Mouse (Mus musculus): ENCODE measurements at regions not wholly inside any gene's neighbourhood (a gene's known extent, or its start where the extent isn't known, plus 50 kb on each side); places are given as distances from the start of the nearest gene placed in this dataset.

- H3K4me2 ChIP-seq (ENCODE audit: low read depth): no peak overlapping the region
- no peak overlapping the region for H3K4me3 ChIP-seq
- TF ChIP-seq TCF3 (IDR thresholded peaks at IDR 0.05; ENCODE audit: insufficient read length, low read depth): no peak
- TF ChIP-seq MYOG (IDR thresholded peaks at IDR 0.05; ENCODE audit: control insufficient read depth in 1 of 3, insufficient read depth in 1 of 3, insufficient read length in 2 of 3, low read depth in 2 of 3): peak in 1 of 3 experiments; percentile 41
- H3ac ChIP-seq (ENCODE audit: control insufficient read depth, insufficient read length): no peak overlapping the region
- no peaks in the 10 kb centered on the region for H3K79me2 ChIP-seq (ENCODE audit: control insufficient read depth, insufficient read depth)
- H3K27me3 ChIP-seq (ENCODE audit: control insufficient read depth, insufficient read depth, insufficient read length): no peaks in the 10 kb centered on the region
- no peaks in the 10 kb centered on the region for H3K36me3 ChIP-seq (ENCODE audit: control insufficient read depth, insufficient read depth)
Measured at GRCm38 (mm10) chr2:59424205-59424604, 60.2 kb upstream of the Dapl1 start.

GRCm38 (mm10) chr2:59424729-59425128 lies 59.7 kb upstream of the Dapl1 start:
- TF ChIP-seq POLR2A (IDR thresholded peaks at IDR 0.05; ENCODE audit: insufficient read length, low read depth): no peak
- no peak for TF ChIP-seq SRF (IDR thresholded peaks at IDR 0.05; ENCODE audit: control insufficient read depth, insufficient read length, low read depth)
- no peak for TF ChIP-seq MYOD1 (IDR thresholded peaks at IDR 0.05; ENCODE audit: control insufficient read depth in 1 of 3, insufficient read length in 2 of 3, low read depth in 2 of 3)
- no peak for TF ChIP-seq E2F4 (IDR thresholded peaks at IDR 0.05; ENCODE audit: insufficient read depth)
- no peak for TF ChIP-seq TCF12 (IDR thresholded peaks at IDR 0.05; ENCODE audit: insufficient read depth, poor library complexity, severe bottlenecking)
- TF ChIP-seq CEBPB (IDR thresholded peaks at IDR 0.05; ENCODE audit: insufficient read depth, poor library complexity, severe bottlenecking): no peak
- Histone ChIP-seq H3K79me2 (ENCODE audit: control insufficient read depth, insufficient read depth) (no peaks in the 10 kb centered on the region), H3ac (ENCODE audit: control insufficient read depth, insufficient read length) (no peak overlapping the region), H3K4me3 (no peak overlapping the region), H3K36me3 (ENCODE audit: control insufficient read depth, insufficient read depth) (no peaks in the 10 kb centered on the region), H3K27me3 (ENCODE audit: control insufficient read depth, insufficient read depth, insufficient read length) (no peaks in the 10 kb centered on the region), H3K4me2 (ENCODE audit: low read depth) (no peak overlapping the region)

- no peak for TF ChIP-seq CEBPB (IDR thresholded peaks at IDR 0.05; ENCODE audit: insufficient read depth, poor library complexity, severe bottlenecking)
- TF ChIP-seq POLR2AphosphoS2 (IDR thresholded peaks at IDR 0.05; ENCODE audit: insufficient read length, low read depth): no peak
- TF ChIP-seq MAX (IDR thresholded peaks at IDR 0.05; ENCODE audit: low read depth): no peak
- TF ChIP-seq SRF (IDR thresholded peaks at IDR 0.05; ENCODE audit: control insufficient read depth, insufficient read length, low read depth): no peak
- peak overlapping the region; percentile 5 for H3K4me2 ChIP-seq (ENCODE audit: low read depth)
- H3K79me2 ChIP-seq (ENCODE audit: control insufficient read depth, insufficient read depth): no peaks in the 10 kb centered on the region
- H3K27me3 ChIP-seq (ENCODE audit: control insufficient read depth, insufficient read depth, insufficient read length): no peaks in the 10 kb centered on the region
- H3K4me3 ChIP-seq: no peak overlapping the region
- H3ac ChIP-seq (ENCODE audit: control insufficient read depth, insufficient read length): no peak overlapping the region
- no peaks in the 10 kb centered on the region for H3K36me3 ChIP-seq (ENCODE audit: control insufficient read depth, insufficient read depth)
Measured at GRCm38 (mm10) chr2:59425876-59426275, 58.6 kb upstream of the Dapl1 start.

- Histone ChIP-seq H3K4me2 (ENCODE audit: low read depth) (no peak overlapping the region), H3ac (ENCODE audit: control insufficient read depth, insufficient read length) (no peak overlapping the region), H3K79me2 (ENCODE audit: control insufficient read depth, insufficient read depth) (no peaks in the 10 kb centered on the region), H3K4me3 (no peak overlapping the region), H3K36me3 (ENCODE audit: control insufficient read depth, insufficient read depth) (no peaks in the 10 kb centered on the region), H3K27me3 (ENCODE audit: control insufficient read depth, insufficient read depth, insufficient read length) (no peaks in the 10 kb centered on the region)
- TF ChIP-seq SRF (IDR thresholded peaks at IDR 0.05; ENCODE audit: control insufficient read depth, insufficient read length, low read depth): no peak
- no peak for TF ChIP-seq USF1 (IDR thresholded peaks at IDR 0.05; ENCODE audit: low read depth)
- TF ChIP-seq TCF3 (IDR thresholded peaks at IDR 0.05; ENCODE audit: insufficient read length, low read depth): no peak
- TF ChIP-seq POLR2A (IDR thresholded peaks at IDR 0.05; ENCODE audit: insufficient read length, low read depth): no peak
- TF ChIP-seq MYOG (IDR thresholded peaks at IDR 0.05; ENCODE audit: control insufficient read depth in 1 of 3, insufficient read depth in 1 of 3, insufficient read length in 2 of 3, low read depth in 2 of 3): no peak
- no peak for TF ChIP-seq E2F4 (IDR thresholded peaks at IDR 0.05; ENCODE audit: insufficient read depth)
- no peak for TF ChIP-seq CEBPB (IDR thresholded peaks at IDR 0.05; ENCODE audit: insufficient read depth, poor library complexity, severe bottlenecking)
Measured at GRCm38 (mm10) chr2:59431466-59431865, 53.0 kb upstream of the Dapl1 start.

GRCm38 (mm10) chr2:59431867-59432266 lies 52.6 kb upstream of the Dapl1 start:
- Histone ChIP-seq H3K4me3 (no peak overlapping the region), H3K4me2 (ENCODE audit: low read depth) (no peak overlapping the region)
- TF ChIP-seq REST (IDR thresholded peaks at IDR 0.05; ENCODE audit: insufficient read depth, insufficient read length) (no peak), CEBPB (IDR thresholded peaks at IDR 0.05; ENCODE audit: insufficient read depth, poor library complexity, severe bottlenecking) (no peak), MAX (IDR thresholded peaks at IDR 0.05; ENCODE audit: low read depth) (no peak), TCF12 (IDR thresholded peaks at IDR 0.05; ENCODE audit: insufficient read depth, poor library complexity, severe bottlenecking) (no peak), MYOG (IDR thresholded peaks at IDR 0.05; ENCODE audit: control insufficient read depth in 1 of 3, insufficient read depth in 1 of 3, insufficient read length in 2 of 3, low read depth in 2 of 3) (no peak), POLR2A (IDR thresholded peaks at IDR 0.05; ENCODE audit: insufficient read length, low read depth) (no peak), MYOD1 (IDR thresholded peaks at IDR 0.05; ENCODE audit: control insufficient read depth in 1 of 3, insufficient read length in 2 of 3, low read depth in 2 of 3) (no peak), TCF3 (IDR thresholded peaks at IDR 0.05; ENCODE audit: insufficient read length, low read depth) (no peak), E2F4 (IDR thresholded peaks at IDR 0.05; ENCODE audit: insufficient read depth) (no peak), POLR2AphosphoS2 (IDR thresholded peaks at IDR 0.05; ENCODE audit: insufficient read length, low read depth) (no peak), SRF (IDR thresholded peaks at IDR 0.05; ENCODE audit: control insufficient read depth, insufficient read length, low read depth) (no peak), USF1 (IDR thresholded peaks at IDR 0.05; ENCODE audit: low read depth) (no peak)

More at GRCm38 (mm10) chr2:59431867-59432266, 52.6 kb upstream of the Dapl1 start:
- H3K79me2 ChIP-seq (ENCODE audit: control insufficient read depth, insufficient read depth): no peaks in the 10 kb centered on the region
- no peaks in the 10 kb centered on the region for H3K27me3 ChIP-seq (ENCODE audit: control insufficient read depth, insufficient read depth, insufficient read length)
- no peak overlapping the region for H3ac ChIP-seq (ENCODE audit: control insufficient read depth, insufficient read length)
- H3K36me3 ChIP-seq (ENCODE audit: control insufficient read depth, insufficient read depth): no peaks in the 10 kb centered on the region

Measured in myocyte (in vitro differentiated cells).